21 mouse cellular contexts compared by ENCODE assay signal in the genomic region with DNA sequence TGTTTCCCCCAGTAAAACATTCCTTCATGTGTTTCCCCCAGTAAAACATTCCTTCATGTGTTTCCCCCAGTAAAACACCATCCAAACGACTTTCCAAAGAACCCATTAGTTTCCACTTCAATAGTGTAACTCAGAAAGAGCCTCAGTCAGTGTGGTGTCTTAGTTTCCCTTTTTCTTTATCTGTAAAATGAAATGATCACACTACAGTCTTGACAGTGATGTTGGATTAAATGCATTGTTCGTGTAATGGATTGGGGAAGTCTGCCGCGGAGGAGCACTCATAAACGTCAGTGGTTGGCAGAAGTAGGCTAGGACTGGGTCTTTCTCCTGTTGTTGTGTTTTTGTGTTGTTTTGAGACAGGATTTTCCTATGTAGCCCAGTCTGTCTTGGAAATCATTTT. TPM values are rescaled to one million over a fixed set of nuclear protein-coding genes. Genes with fewer than 3 reads are reported as not detected.
A peak's percentile ranks its signal among the peaks of the same experiment; 100 is the strongest.
DNase-seq lines count a peak whose midpoint lies in the region; ATAC-seq and TF ChIP-seq lines count a peak whose summit lies in the region.
"Had no signal": no experiment of that assay in that cellular context is flagged by ENCODE, and none has a peak within 500 bp of the region (broad histone marks: within the 10 kb centered on the region; RNA-seq: fewer than 3 reads in every experiment).

No protein-coding gene starts in this region.

- TF ChIP-seq CTCF in MEL (IDR thresholded peaks at IDR 0.05 in 2 of 3, conservative IDR thresholded peaks at IDR 0.05 in 1 of 3; ENCODE audit: control insufficient read depth in 1 of 3, insufficient read depth in 1 of 3, low read depth in 2 of 3, low read length in 3 of 3, poor library complexity in 1 of 3, severe bottlenecking in 1 of 3) = no peak

- H3K9ac ChIP-seq in MEL (ENCODE audit: control insufficient read depth, low read depth, low read length, poor library complexity, severe bottlenecking) = no peak overlapping the region

- no peak overlapping the region for H3K4me3 ChIP-seq in MEL (ENCODE audit: control insufficient read depth in 1 of 2, insufficient read depth in 1 of 2, low read depth in 2 of 2, low read length in 2 of 2)

- peaks cover 15 to 26% of the 10 kb centered on the region in 2 experiments for H3K4me1 ChIP-seq in MEL (ENCODE audit: control insufficient read depth in 1 of 2, insufficient read depth in 2 of 2, low read length in 2 of 2)

- no peak for TF ChIP-seq RAD21 in MEL (IDR thresholded peaks at IDR 0.05; ENCODE audit: low read depth, low read length)

- no peaks in the 10 kb centered on the region for H3K79me2 ChIP-seq in MEL (ENCODE audit: control insufficient read depth, insufficient read depth, low read length, poor library complexity)

- DNase-seq in MEL (ENCODE audit: low read depth, low spot score) (peak; percentile 86), MEL-GATA-1-ER (ENCODE audit: extremely low read depth, low read depth) (peak; percentile 78)
- DNase-seq in thymus, postnatal 14 days = no peak
- DNase-seq: adrenal gland, adult 2 months; adrenal gland, adult 8-10 months; adrenal gland, postnatal 10 days; adrenal gland, postnatal 14 days; adrenal gland, postnatal 25 days; adrenal gland, postnatal 36 days; B cell, adult 2 months; cerebellum, adult 11 months; cerebellum, adult 11-12 months; cerebellum, adult 18-20 months; cerebellum, adult 2 months; cerebellum, adult 8-10 months had no signal

- no peak for ATAC-seq in megakaryocyte-erythroid progenitor cell, adult 5-6 weeks (replicated peaks; ENCODE audit: low FRiP score, low TSS enrichment, poor library complexity, severe bottlenecking)
- ATAC-seq: activated CD4-positive, CD25-positive, alpha-beta regulatory T cell, adult 4 months; CD4-positive, CD25-positive, alpha-beta regulatory T cell, adult 4 months; Patski had no signal

- H3K36me3 ChIP-seq in MEL (ENCODE audit: control insufficient read depth in 1 of 2, insufficient read depth in 2 of 2, low read length in 2 of 2) = peaks cover 11 to 29% of the 10 kb centered on the region in 2 experiments

- H3K27ac ChIP-seq in MEL (ENCODE audit: control insufficient read depth, low read depth, low read length) = 0 out of 2 replicates have a peak overlapping the region, but pooled peaks have one; percentile 17

- peak; percentile 49 to 70 for TF ChIP-seq EP300 in MEL (IDR thresholded peaks at IDR 0.05; ENCODE audit: low read depth in 1 of 2, low read length in 2 of 2)

- TF ChIP-seq POLR2A in MEL (IDR thresholded peaks at IDR 0.05; ENCODE audit: control insufficient read depth in 1 of 2, insufficient read depth in 1 of 2, low read depth in 1 of 2, low read length in 2 of 2, poor library complexity in 1 of 2) = no peak

- no peaks in the 10 kb centered on the region for H3K9me3 ChIP-seq in MEL (replicated peaks; ENCODE audit: insufficient read depth, low read length)
- H3K9me3 ChIP-seq: G1E had no signal

- no peaks in the 10 kb centered on the region for H3K27me3 ChIP-seq in MEL (ENCODE audit: control insufficient read depth in 1 of 2, insufficient read depth in 2 of 2, low read length in 2 of 2)
- H3K27me3 ChIP-seq: CH12.LX, Patski had no signal

TF ChIP-seq in MEL, 35 proteins besides CTCF, POLR2A, EP300 and RAD21:
- TF ChIP-seq HCFC1 (IDR thresholded peaks at IDR 0.05; ENCODE audit: low read depth, low read length) (no peak; the same call in 1 of the 2 replicates), MYB (IDR thresholded peaks at IDR 0.05; ENCODE audit: low read depth, low read length) (no peak), NELFE (IDR thresholded peaks at IDR 0.05; ENCODE audit: low read depth, low read length) (no peak), MAX (IDR thresholded peaks at IDR 0.05; ENCODE audit: low read length) (peak; percentile 45; the same call in 1 of the 2 replicates), POLR2AphosphoS5 (IDR thresholded peaks at IDR 0.05; ENCODE audit: borderline replicate concordance, low read depth, low read length) (no peak), MAFK (IDR thresholded peaks at IDR 0.05; ENCODE audit: borderline replicate concordance, low read depth, low read length) (no peak), MYC (IDR thresholded peaks at IDR 0.05; ENCODE audit: low read depth, low read length) (peak; percentile 67; the same call in 1 of the 2 replicates), JUND (IDR thresholded peaks at IDR 0.05; ENCODE audit: low read depth, low read length) (no peak), GATA1 (IDR thresholded peaks at IDR 0.05; ENCODE audit: low read depth, low read length) (peak; percentile 52), KAT2A (conservative IDR thresholded peaks at IDR 0.05; ENCODE audit: low read depth, low read length) (no peak), MAZ (IDR thresholded peaks at IDR 0.05; ENCODE audit: low read depth, low read length) (no peak), ETS1 (IDR thresholded peaks at IDR 0.05; ENCODE audit: low read depth, low read length) (peak; percentile 68), RCOR1 (IDR thresholded peaks at IDR 0.05; ENCODE audit: low read depth, low read length) (peak; percentile 27; the same call in 1 of the 2 replicates), POLR2AphosphoS2 (IDR thresholded peaks at IDR 0.05; ENCODE audit: low read length) (no peak), USF2 (IDR thresholded peaks at IDR 0.05; ENCODE audit: borderline replicate concordance in 1 of 2, insufficient read depth in 1 of 2, low read depth in 1 of 2, low read length in 2 of 2) (no peak), USF1 (IDR thresholded peaks at IDR 0.05; ENCODE audit: low read depth, low read length) (no peak), TCF12 (IDR thresholded peaks at IDR 0.05; ENCODE audit: low read depth, low read length) (no peak), BHLHE40 (IDR thresholded peaks at IDR 0.05; ENCODE audit: borderline replicate concordance, low read depth, low read length) (no peak), NRF1 (IDR thresholded peaks at IDR 0.05; ENCODE audit: insufficient read depth, low read depth, low read length, poor library complexity, severe bottlenecking) (no peak), SMC3 (IDR thresholded peaks at IDR 0.05; ENCODE audit: low read depth, low read length) (no peak), ZKSCAN1 (IDR thresholded peaks at IDR 0.05; ENCODE audit: low read depth, low read length) (no peak), TBP (IDR thresholded peaks at IDR 0.05; ENCODE audit: low read depth, low read length) (peak; percentile 50; the same call in 1 of the 2 replicates), CHD1 (IDR thresholded peaks at IDR 0.05; ENCODE audit: low read depth, low read length) (no peak), TAL1 (IDR thresholded peaks at IDR 0.05; ENCODE audit: low read length) (no peak), GABPA (IDR thresholded peaks at IDR 0.05; ENCODE audit: low read depth, low read length) (no peak), ZNF384 (IDR thresholded peaks at IDR 0.05; ENCODE audit: low read depth, low read length) (no peak), MXI1 (IDR thresholded peaks at IDR 0.05; ENCODE audit: low read depth, low read length) (peak; percentile 66), SIN3A (IDR thresholded peaks at IDR 0.05; ENCODE audit: low read length) (peak; percentile 78), MEF2A (IDR thresholded peaks at IDR 0.05; ENCODE audit: extremely low read depth, insufficient replicate concordance, low read depth, low read length, poor library complexity, severe bottlenecking) (no peak), UBTF (IDR thresholded peaks at IDR 0.05; ENCODE audit: borderline replicate concordance, insufficient read depth, low read depth, low read length) (no peak), ELF1 (IDR thresholded peaks at IDR 0.05; ENCODE audit: low read depth, low read length) (no peak), CHD2 (IDR thresholded peaks at IDR 0.05; ENCODE audit: low read length) (no peak), ZC3H11A (IDR thresholded peaks at IDR 0.05; ENCODE audit: low read depth, low read length) (no peak), ZMIZ1 (IDR thresholded peaks at IDR 0.05; ENCODE audit: low read depth, low read length) (no peak)

RNA-seq across cellular contexts. Expression of a gene that starts 45.5 kb away (rescaled TPM):
- total RNA-seq in MEL (2012; rRNA removed) = 14.3 and 18.0 TPM in 2 replicates
- polyA plus RNA-seq in MEL (2012; ENCODE audit: insufficient read depth in 1 of 2, insufficient read length in 2 of 2, low read depth in 1 of 2, low replicate concordance in 2 of 2, missing spikeins in 1 of 2) = 10 to 100 TPM in 1 of 2 experiments, not detected in 1; 38.2 TPM
- total RNA-seq in megakaryocyte-erythroid progenitor cell, adult 5-6 weeks (2014; fragmentation: Nextera tagmentation) = 15.7 and 19.6 TPM in 2 replicates
- 12.2 and 21.9 TPM in 2 replicates for total RNA-seq in megakaryocyte-erythroid progenitor cell, adult 5-6 weeks (2017)
